Mouse (Mus musculus): ENCODE results near the gene Mrpl23. TPM values are rescaled to one million over a fixed set of nuclear protein-coding genes. Genes with fewer than 3 reads are reported as not detected.
A peak's percentile ranks its signal among the peaks of the same experiment; 100 is the strongest.

Mrpl23 gene
- polyA plus RNA-seq, 1 experiment = 15.2 TPM

DNA sequence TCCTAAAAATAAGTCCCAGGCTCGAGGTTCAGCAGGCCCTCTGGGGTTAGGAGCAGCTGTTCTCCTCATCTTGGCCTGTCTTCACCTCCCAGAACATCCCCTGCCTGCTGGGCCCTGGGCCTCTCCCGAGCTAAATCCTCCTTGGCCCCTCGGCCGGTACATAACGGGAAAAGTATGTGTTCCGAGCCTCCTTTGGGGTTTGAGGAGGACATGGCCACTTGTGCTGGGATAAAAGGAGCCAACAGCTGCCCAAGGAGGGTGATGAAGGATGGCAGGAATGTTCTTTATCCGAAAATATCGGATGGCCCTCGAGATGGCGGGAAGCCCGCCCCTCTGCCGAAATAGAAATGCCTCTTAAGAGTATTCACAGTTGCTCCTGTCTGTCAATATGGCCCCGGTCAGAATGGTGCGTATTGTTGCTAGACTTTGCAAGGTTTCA is 18.5 kb downstream of the Mrpl23 start:
- Histone ChIP-seq H3K27me3 (ENCODE audit: control insufficient read depth, insufficient read depth, low read length, poor library complexity, severe bottlenecking) (no peaks in the 10 kb centered on the region), H3K4me1 (ENCODE audit: control insufficient read depth, insufficient read depth, low read length) (peaks cover 3% of the 10 kb centered on the region), H3K27ac (ENCODE audit: insufficient read depth, low read length) (no peak overlapping the region), H3K36me3 (ENCODE audit: control insufficient read depth, insufficient read depth, low read length, poor library complexity, severe bottlenecking) (no peaks in the 10 kb centered on the region), H3K4me3 (ENCODE audit: low read depth, low read length) (no peak overlapping the region), H3K9ac (ENCODE audit: low read depth, poor library complexity, severe bottlenecking) (no peak overlapping the region), H3K9me3 (replicated peaks; ENCODE audit: control insufficient read depth, insufficient read depth, low read length, poor library complexity, severe bottlenecking) (no peaks in the 10 kb centered on the region)
- TF ChIP-seq CTCF (IDR thresholded peaks at IDR 0.05; ENCODE audit: low read depth, low read length) (no peak), EP300 (IDR thresholded peaks at IDR 0.05; ENCODE audit: insufficient read depth, low read depth, low read length) (no peak), POLR2A (IDR thresholded peaks at IDR 0.05; ENCODE audit: insufficient read depth, low read length) (no peak)

DNA sequence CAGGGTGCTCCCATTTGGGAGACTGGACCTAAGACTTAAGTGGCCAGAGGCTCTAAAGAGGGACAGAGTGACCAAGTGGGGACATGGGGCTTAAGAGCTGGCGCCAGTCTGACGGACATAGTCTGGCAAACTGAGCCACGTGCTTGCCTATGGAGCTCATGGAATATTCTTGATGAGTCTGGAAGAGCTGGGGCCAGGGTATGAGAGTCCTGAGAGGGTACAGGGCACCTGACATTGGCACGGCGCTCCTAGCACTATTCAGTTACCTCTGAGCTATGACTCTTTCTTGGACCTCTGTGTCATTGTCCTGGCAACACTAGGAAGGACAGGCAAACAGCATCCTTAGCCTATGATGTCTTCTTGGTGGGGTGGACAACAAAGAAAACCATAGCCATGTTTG is 19.2 kb downstream of the Mrpl23 start:
- H3K27ac ChIP-seq (ENCODE audit: insufficient read depth, low read length) = no peak overlapping the region

GRCm38 (mm10) chr7:142552591-142553416 is 20.3 kb downstream of the Mrpl23 start:
- Histone ChIP-seq H3K36me3 (ENCODE audit: control insufficient read depth, insufficient read depth, low read length, poor library complexity, severe bottlenecking) (no peaks in the 10 kb centered on the region), H3K9me3 (replicated peaks; ENCODE audit: control insufficient read depth, insufficient read depth, low read length, poor library complexity, severe bottlenecking) (no peaks in the 10 kb centered on the region), H3K4me1 (ENCODE audit: control insufficient read depth, insufficient read depth, low read length) (peaks cover 3% of the 10 kb centered on the region), H3K27ac (ENCODE audit: insufficient read depth, low read length) (no peak overlapping the region), H3K9ac (ENCODE audit: low read depth, poor library complexity, severe bottlenecking) (no peak overlapping the region), H3K27me3 (ENCODE audit: control insufficient read depth, insufficient read depth, low read length, poor library complexity, severe bottlenecking) (no peaks in the 10 kb centered on the region), H3K4me3 (ENCODE audit: low read depth, low read length) (no peak overlapping the region)
- TF ChIP-seq EP300 (IDR thresholded peaks at IDR 0.05; ENCODE audit: insufficient read depth, low read depth, low read length) = no peak
- TF ChIP-seq CTCF (IDR thresholded peaks at IDR 0.05; ENCODE audit: low read depth, low read length) = peak; percentile 27

More for the DNA sequence above, 19.2 kb downstream of the Mrpl23 start:
- Histone ChIP-seq H3K9me3 (replicated peaks; ENCODE audit: control insufficient read depth, insufficient read depth, low read length, poor library complexity, severe bottlenecking) (no peaks in the 10 kb centered on the region), H3K4me1 (ENCODE audit: control insufficient read depth, insufficient read depth, low read length) (peaks cover 3% of the 10 kb centered on the region), H3K27me3 (ENCODE audit: control insufficient read depth, insufficient read depth, low read length, poor library complexity, severe bottlenecking) (no peaks in the 10 kb centered on the region), H3K36me3 (ENCODE audit: control insufficient read depth, insufficient read depth, low read length, poor library complexity, severe bottlenecking) (no peaks in the 10 kb centered on the region), H3K4me3 (ENCODE audit: low read depth, low read length) (no peak overlapping the region), H3K9ac (ENCODE audit: low read depth, poor library complexity, severe bottlenecking) (no peak overlapping the region)
- TF ChIP-seq EP300 (IDR thresholded peaks at IDR 0.05; ENCODE audit: insufficient read depth, low read depth, low read length) (no peak), POLR2A (IDR thresholded peaks at IDR 0.05; ENCODE audit: insufficient read depth, low read length) (no peak), CTCF (IDR thresholded peaks at IDR 0.05; ENCODE audit: low read depth, low read length) (no peak)

- H3K4me3 ChIP-seq (ENCODE audit: low read depth, low read length) = no peak overlapping the region
- H3K27me3 ChIP-seq (ENCODE audit: control insufficient read depth, insufficient read depth, low read length, poor library complexity, severe bottlenecking) = no peaks in the 10 kb centered on the region
- H3K9me3 ChIP-seq (replicated peaks; ENCODE audit: control insufficient read depth, insufficient read depth, low read length, poor library complexity, severe bottlenecking) = no peaks in the 10 kb centered on the region
- TF ChIP-seq EP300 (IDR thresholded peaks at IDR 0.05; ENCODE audit: insufficient read depth, low read depth, low read length) (no peak), POLR2A (IDR thresholded peaks at IDR 0.05; ENCODE audit: insufficient read depth, low read length) (no peak), CTCF (IDR thresholded peaks at IDR 0.05; ENCODE audit: low read depth, low read length) (no peak)
- H3K9ac ChIP-seq (ENCODE audit: low read depth, poor library complexity, severe bottlenecking) = no peak overlapping the region
- H3K36me3 ChIP-seq (ENCODE audit: control insufficient read depth, insufficient read depth, low read length, poor library complexity, severe bottlenecking) = no peaks in the 10 kb centered on the region
- H3K4me1 ChIP-seq (ENCODE audit: control insufficient read depth, insufficient read depth, low read length) = peaks cover 3% of the 10 kb centered on the region
- no peak overlapping the region for H3K27ac ChIP-seq (ENCODE audit: insufficient read depth, low read length)
Observed at GRCm38 (mm10) chr7:142553417-142554335, 21.2 kb downstream of the Mrpl23 start.

DNA sequence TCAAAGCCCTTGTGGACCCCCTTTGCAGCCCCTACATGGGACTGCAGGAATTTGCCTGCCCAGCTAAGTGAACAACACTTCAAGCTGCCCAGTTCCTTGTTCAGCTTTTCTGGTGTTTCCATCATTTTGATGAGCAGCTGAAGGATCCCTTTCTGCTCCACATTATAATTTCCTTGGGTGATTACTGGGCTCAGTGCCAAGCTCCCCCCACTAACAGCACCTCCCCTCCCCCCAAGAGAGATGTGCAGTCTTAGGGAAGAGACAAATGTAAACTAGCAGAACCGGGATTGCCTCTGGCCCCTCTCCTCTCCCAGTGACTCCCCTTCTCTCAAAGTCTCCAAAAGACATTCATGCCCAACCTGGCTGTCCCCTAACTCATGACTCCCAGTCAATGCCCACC is 22.1 kb downstream of the Mrpl23 start:
- no peak overlapping the region for H3K4me3 ChIP-seq (ENCODE audit: low read depth, low read length)
- peaks cover 3% of the 10 kb centered on the region for H3K4me1 ChIP-seq (ENCODE audit: control insufficient read depth, insufficient read depth, low read length)
- H3K9me3 ChIP-seq (replicated peaks; ENCODE audit: control insufficient read depth, insufficient read depth, low read length, poor library complexity, severe bottlenecking) = no peaks in the 10 kb centered on the region
- TF ChIP-seq EP300 (IDR thresholded peaks at IDR 0.05; ENCODE audit: insufficient read depth, low read depth, low read length) = no peak
- TF ChIP-seq CTCF (IDR thresholded peaks at IDR 0.05; ENCODE audit: low read depth, low read length) = no peak
- TF ChIP-seq POLR2A (IDR thresholded peaks at IDR 0.05; ENCODE audit: insufficient read depth, low read length) = no peak
- no peaks in the 10 kb centered on the region for H3K36me3 ChIP-seq (ENCODE audit: control insufficient read depth, insufficient read depth, low read length, poor library complexity, severe bottlenecking)
- no peak overlapping the region for H3K9ac ChIP-seq (ENCODE audit: low read depth, poor library complexity, severe bottlenecking)
- H3K27me3 ChIP-seq (ENCODE audit: control insufficient read depth, insufficient read depth, low read length, poor library complexity, severe bottlenecking) = no peaks in the 10 kb centered on the region
- H3K27ac ChIP-seq (ENCODE audit: insufficient read depth, low read length) = no peak overlapping the region
